Mouse (Mus musculus): ENCODE measurements around the gene Tsen54. TPM values are rescaled to one million over a fixed set of nuclear protein-coding genes. Genes with fewer than 3 reads are reported as not detected.

Gene Tsen54
- polyA plus RNA-seq, 1 experiment from 2014 or later, result 23.5 TPM

GRCm38 (mm10) chr11:115833021-115833513, 18.5 kb downstream of the Tsen54 start:
- peak overlapping the region; percentile 42; the same call in 1 of the 2 replicates for H3K9ac ChIP-seq
- no peaks in the 10 kb centered on the region for H3K27me3 ChIP-seq (replicated peaks)
- H3K36me3 ChIP-seq, result peaks cover 13% of the 10 kb centered on the region; the same call in 1 of the 2 replicates
- 24% methylated on average over 8 of the region's 8 CpGs for WGBS (ENCODE audit: insufficient replicate concordance)
- H3K4me1 ChIP-seq, result peaks cover 75% of the 10 kb centered on the region
- H3K9me3 ChIP-seq (replicated peaks), result no peaks in the 10 kb centered on the region
- peak overlapping the region; percentile 79 for H3K27ac ChIP-seq
- H3K4me2 ChIP-seq, result peak overlapping the region; percentile 62
- no peak overlapping the region for H3K4me3 ChIP-seq
- ATAC-seq, result no peak

GRCm38 (mm10) chr11:115834033-115834432, 19.5 kb downstream of the Tsen54 start:
- Histone ChIP-seq H3K9me3 (replicated peaks) (no peaks in the 10 kb centered on the region), H3K36me3 (peaks cover 13% of the 10 kb centered on the region; the same call in 1 of the 2 replicates), H3K9ac (0 out of 2 replicates have a peak overlapping the region, but pooled peaks have one; percentile 42), H3K27me3 (replicated peaks) (no peaks in the 10 kb centered on the region), H3K27ac (peak overlapping the region; percentile 79; the same call in 1 of the 2 replicates), H3K4me1 (peaks cover 78% of the 10 kb centered on the region), H3K4me2 (no peak overlapping the region), H3K4me3 (no peak overlapping the region)
- no peak for ATAC-seq
- 67% methylated on average over 6 of the region's 6 CpGs for WGBS (ENCODE audit: insufficient replicate concordance)

- ATAC-seq, result no peak
- Histone ChIP-seq H3K36me3 (peaks cover 13% of the 10 kb centered on the region; the same call in 1 of the 2 replicates), H3K4me3 (no peak overlapping the region), H3K9ac (no peak overlapping the region), H3K4me2 (no peak overlapping the region), H3K27me3 (replicated peaks) (no peaks in the 10 kb centered on the region), H3K4me1 (peaks cover 72% of the 10 kb centered on the region), H3K9me3 (replicated peaks) (no peaks in the 10 kb centered on the region), H3K27ac (no peak overlapping the region)
- 75% methylated on average over 11 of the region's 11 CpGs for WGBS (ENCODE audit: insufficient replicate concordance)
Measured at GRCm38 (mm10) chr11:115836656-115837395, 22.3 kb downstream of the Tsen54 start.

GRCm38 (mm10) chr11:115837606-115838345, 23.3 kb downstream of the Tsen54 start:
- no peak for ATAC-seq
- Histone ChIP-seq H3K9me3 (replicated peaks) (no peaks in the 10 kb centered on the region), H3K27ac (no peak overlapping the region), H3K4me2 (no peak overlapping the region), H3K27me3 (replicated peaks) (no peaks in the 10 kb centered on the region), H3K36me3 (peaks cover 13% of the 10 kb centered on the region; the same call in 1 of the 2 replicates), H3K4me3 (no peak overlapping the region), H3K4me1 (peaks cover 72% of the 10 kb centered on the region), H3K9ac (no peak overlapping the region)
- 89% methylated on average over 22 of the region's 22 CpGs for WGBS (ENCODE audit: insufficient replicate concordance)

- Histone ChIP-seq H3K4me3 (no peak overlapping the region), H3K9ac (no peak overlapping the region), H3K9me3 (replicated peaks) (no peaks in the 10 kb centered on the region), H3K4me1 (peaks cover 72% of the 10 kb centered on the region), H3K4me2 (0 out of 2 replicates have a peak overlapping the region, but pooled peaks have one; percentile 4), H3K36me3 (peaks cover 15% of the 10 kb centered on the region; the same call in 1 of the 2 replicates), H3K27me3 (replicated peaks) (no peaks in the 10 kb centered on the region), H3K27ac (0 out of 2 replicates have a peak overlapping the region, but pooled peaks have one; percentile 3)
- ATAC-seq, result peak; percentile 36; the same call in 1 of the 2 replicates
- 22% methylated on average over 4 of the region's 4 CpGs for WGBS (ENCODE audit: insufficient replicate concordance)
Measured at GRCm38 (mm10) chr11:115838895-115839311, 24.4 kb downstream of the Tsen54 start.

GRCm38 (mm10) chr11:115839732-115840131, 25.2 kb downstream of the Tsen54 start:
- peaks cover 23% of the 10 kb centered on the region for H3K36me3 ChIP-seq
- no peak overlapping the region for H3K27ac ChIP-seq
- H3K4me1 ChIP-seq, result peaks cover 72% of the 10 kb centered on the region
- no peak for ATAC-seq
- WGBS (ENCODE audit: insufficient replicate concordance), result 66% methylated on average over 3 of the region's 3 CpGs
- 0 out of 2 replicates have a peak overlapping the region, but pooled peaks have one; percentile 10 for H3K9ac ChIP-seq
- no peak overlapping the region for H3K4me3 ChIP-seq
- H3K4me2 ChIP-seq, result no peak overlapping the region
- no peaks in the 10 kb centered on the region for H3K27me3 ChIP-seq (replicated peaks)
- no peaks in the 10 kb centered on the region for H3K9me3 ChIP-seq (replicated peaks)

GRCm38 (mm10) chr11:115841044-115841443, 26.5 kb downstream of the Tsen54 start:
- Histone ChIP-seq H3K4me3 (no peak overlapping the region), H3K9ac (no peak overlapping the region), H3K4me1 (peaks cover 70% of the 10 kb centered on the region), H3K27ac (peak overlapping the region; percentile 84), H3K36me3 (peaks cover 35% of the 10 kb centered on the region), H3K9me3 (replicated peaks) (peaks cover 7% of the 10 kb centered on the region), H3K4me2 (no peak overlapping the region), H3K27me3 (replicated peaks) (no peaks in the 10 kb centered on the region)
- ATAC-seq, result no peak
- WGBS (ENCODE audit: insufficient replicate concordance), result 77% methylated on average over 6 of the region's 6 CpGs

GRCm38 (mm10) chr11:115841961-115842550, 27.5 kb downstream of the Tsen54 start:
- H3K4me3 ChIP-seq, result peak overlapping the region; percentile 16; the same call in 1 of the 2 replicates
- ATAC-seq, result peak; percentile 96
- H3K36me3 ChIP-seq, result peaks cover 37% of the 10 kb centered on the region
- peak overlapping the region; percentile 84 for H3K27ac ChIP-seq
- peak overlapping the region; percentile 39 for H3K9ac ChIP-seq
- peaks cover 65% of the 10 kb centered on the region for H3K4me1 ChIP-seq
- H3K9me3 ChIP-seq (replicated peaks), result peaks cover 7% of the 10 kb centered on the region
- H3K27me3 ChIP-seq (replicated peaks), result no peaks in the 10 kb centered on the region
- peak overlapping the region; percentile 65 for H3K4me2 ChIP-seq
- WGBS (ENCODE audit: insufficient replicate concordance), result 17% methylated on average over 6 of the region's 6 CpGs

- H3K27me3 ChIP-seq (replicated peaks), result no peaks in the 10 kb centered on the region
- H3K27ac ChIP-seq, result peak overlapping the region; percentile 84
- H3K4me2 ChIP-seq, result 0 out of 2 replicates have a peak overlapping the region, but pooled peaks have one; percentile 65
- WGBS (ENCODE audit: insufficient replicate concordance), result 75% methylated on average over 12 of the region's 14 CpGs
- ATAC-seq, result no peak
- no peak overlapping the region for H3K4me3 ChIP-seq
- H3K36me3 ChIP-seq, result peaks cover 46% of the 10 kb centered on the region
- H3K9ac ChIP-seq, result peak overlapping the region; percentile 36
- H3K9me3 ChIP-seq (replicated peaks), result peaks cover 7% of the 10 kb centered on the region
- H3K4me1 ChIP-seq, result peaks cover 58% of the 10 kb centered on the region
Measured at GRCm38 (mm10) chr11:115843141-115843890, 28.8 kb downstream of the Tsen54 start.

- no peaks in the 10 kb centered on the region for H3K27me3 ChIP-seq (replicated peaks)
- peaks cover 7% of the 10 kb centered on the region for H3K9me3 ChIP-seq (replicated peaks)
- H3K9ac ChIP-seq, result no peak overlapping the region
- H3K36me3 ChIP-seq, result peaks cover 52% of the 10 kb centered on the region
- no peak for ATAC-seq
- no peak overlapping the region for H3K4me3 ChIP-seq
- H3K27ac ChIP-seq, result peak overlapping the region; percentile 36; the same call in 1 of the 2 replicates
- WGBS (ENCODE audit: insufficient replicate concordance), result 89% methylated on average over 5 of the region's 5 CpGs
- peaks cover 52% of the 10 kb centered on the region for H3K4me1 ChIP-seq
- no peak overlapping the region for H3K4me2 ChIP-seq
Measured at GRCm38 (mm10) chr11:115843891-115844239, 29.3 kb downstream of the Tsen54 start.

- peaks cover 55% of the 10 kb centered on the region for H3K36me3 ChIP-seq
Measured at GRCm38 (mm10) chr11:115844240-115844639, 29.7 kb downstream of the Tsen54 start.

More at GRCm38 (mm10) chr11:115844240-115844639, 29.7 kb downstream of the Tsen54 start:
- Histone ChIP-seq H3K4me1 (peaks cover 49% of the 10 kb centered on the region), H3K27me3 (replicated peaks) (no peaks in the 10 kb centered on the region), H3K4me2 (no peak overlapping the region), H3K27ac (peak overlapping the region; percentile 36; the same call in 1 of the 2 replicates), H3K9me3 (replicated peaks) (peaks cover 7% of the 10 kb centered on the region), H3K9ac (no peak overlapping the region), H3K4me3 (no peak overlapping the region)
- 62% methylated on average over 8 of the region's 8 CpGs for WGBS (ENCODE audit: insufficient replicate concordance)
- no peak for ATAC-seq
